Mouse (Mus musculus) right cerebral cortex, postnatal 14 days (tissue): Measurements from ENCODE around the gene P2rx4.
A peak's percentile ranks its signal among the peaks of the same experiment; 100 is the strongest.
"Not testable (repeated sequence)": the region's sequence is repeated elsewhere in the genome, so short reads cannot be mapped to it uniquely, and the experiment has no call there.

Experiments used
- DNase-seq: peaks from one replicate; pipeline ENCODE4 v3.0.0; 2022

P2rx4 gene

DNA sequence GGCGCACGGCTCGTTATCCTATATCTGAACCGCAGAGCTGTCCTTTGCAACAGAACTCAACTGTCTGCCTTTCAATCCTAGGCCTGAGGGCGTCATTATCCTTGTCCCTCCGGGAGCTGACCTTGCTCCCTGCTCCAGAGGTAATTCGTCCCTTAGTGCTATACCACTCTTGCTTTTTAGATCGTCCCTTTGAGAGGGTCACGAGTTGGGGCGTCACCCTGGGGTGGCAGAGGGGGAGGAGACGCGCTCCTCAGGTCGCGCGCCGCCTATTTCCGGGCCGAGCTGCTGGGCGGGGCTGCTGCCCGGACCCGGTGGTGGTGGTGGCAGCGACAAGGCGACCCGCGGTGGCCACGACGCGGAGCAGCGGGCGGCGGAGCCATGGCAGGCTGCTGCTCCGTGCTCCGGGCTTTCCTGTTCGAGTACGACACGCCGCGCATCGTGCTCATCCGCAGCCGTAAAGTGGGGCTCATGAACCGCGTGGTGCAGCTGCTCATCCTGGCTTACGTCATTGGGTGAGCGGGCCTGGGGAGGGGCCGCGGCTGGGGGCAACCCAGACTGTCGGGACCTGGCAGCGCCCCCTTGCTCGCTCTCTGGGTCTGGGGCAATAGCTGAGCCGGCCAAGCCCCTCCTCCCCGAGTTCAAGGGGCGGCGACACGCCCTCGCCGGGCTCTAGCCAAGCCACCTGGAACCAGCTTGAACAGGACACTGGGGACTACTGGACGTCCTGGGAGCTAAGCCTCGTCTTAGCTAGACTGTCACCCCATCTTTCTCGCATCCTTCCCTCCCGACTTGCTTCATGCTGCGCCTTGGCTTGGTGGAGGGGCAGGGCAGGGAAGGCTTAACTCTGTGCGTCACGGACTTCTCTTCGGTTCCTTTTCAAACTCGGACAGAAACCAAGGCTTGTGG lies at the start of gene P2rx4:
P2rx4 (plus strand) TSS at position 269 of the 906 bp plus-strand sequence.
- peak; percentile 83 for DNase-seq

DNA sequence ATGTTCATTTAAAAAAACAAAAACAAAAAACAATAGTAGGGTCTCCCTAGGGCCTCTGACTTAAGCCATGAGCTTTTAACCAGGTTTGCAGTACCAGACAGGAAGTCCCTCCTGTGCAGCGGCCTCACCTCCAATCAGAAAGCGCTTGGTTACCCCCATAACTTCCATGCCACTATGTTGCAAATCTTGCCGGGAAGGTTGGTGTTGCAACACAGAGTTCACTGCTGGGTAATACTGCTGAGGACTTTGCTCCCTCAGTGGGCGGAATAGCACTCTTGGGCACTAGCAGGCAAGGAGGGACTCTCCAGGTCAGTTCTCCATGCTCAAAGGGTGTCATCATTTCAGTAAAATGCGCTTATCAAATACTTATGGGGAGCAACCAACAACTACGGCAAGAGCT lies 44.8 kb upstream of the P2rx4 start:
- no peak for DNase-seq

DNA sequence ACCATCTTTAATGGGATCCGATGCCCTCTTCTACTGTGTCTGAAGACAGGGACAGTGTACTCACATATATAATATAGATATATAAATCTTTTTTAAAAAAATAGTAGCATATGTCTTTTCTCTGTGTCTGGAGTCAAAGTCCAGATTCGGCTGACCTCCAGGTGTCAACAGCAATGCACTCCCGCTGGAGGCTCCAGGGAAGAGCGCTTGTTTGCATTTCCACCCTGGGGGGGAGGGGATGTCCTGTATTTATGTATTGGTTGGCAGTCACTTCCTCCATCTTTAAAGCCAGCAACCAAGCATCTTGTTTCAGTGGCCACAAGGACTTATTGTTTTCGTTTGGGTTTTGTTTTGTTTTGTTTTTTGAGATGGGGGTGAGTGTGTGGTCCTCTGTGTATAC lies 42.3 kb upstream of the P2rx4 start:
- no peak for DNase-seq

DNA sequence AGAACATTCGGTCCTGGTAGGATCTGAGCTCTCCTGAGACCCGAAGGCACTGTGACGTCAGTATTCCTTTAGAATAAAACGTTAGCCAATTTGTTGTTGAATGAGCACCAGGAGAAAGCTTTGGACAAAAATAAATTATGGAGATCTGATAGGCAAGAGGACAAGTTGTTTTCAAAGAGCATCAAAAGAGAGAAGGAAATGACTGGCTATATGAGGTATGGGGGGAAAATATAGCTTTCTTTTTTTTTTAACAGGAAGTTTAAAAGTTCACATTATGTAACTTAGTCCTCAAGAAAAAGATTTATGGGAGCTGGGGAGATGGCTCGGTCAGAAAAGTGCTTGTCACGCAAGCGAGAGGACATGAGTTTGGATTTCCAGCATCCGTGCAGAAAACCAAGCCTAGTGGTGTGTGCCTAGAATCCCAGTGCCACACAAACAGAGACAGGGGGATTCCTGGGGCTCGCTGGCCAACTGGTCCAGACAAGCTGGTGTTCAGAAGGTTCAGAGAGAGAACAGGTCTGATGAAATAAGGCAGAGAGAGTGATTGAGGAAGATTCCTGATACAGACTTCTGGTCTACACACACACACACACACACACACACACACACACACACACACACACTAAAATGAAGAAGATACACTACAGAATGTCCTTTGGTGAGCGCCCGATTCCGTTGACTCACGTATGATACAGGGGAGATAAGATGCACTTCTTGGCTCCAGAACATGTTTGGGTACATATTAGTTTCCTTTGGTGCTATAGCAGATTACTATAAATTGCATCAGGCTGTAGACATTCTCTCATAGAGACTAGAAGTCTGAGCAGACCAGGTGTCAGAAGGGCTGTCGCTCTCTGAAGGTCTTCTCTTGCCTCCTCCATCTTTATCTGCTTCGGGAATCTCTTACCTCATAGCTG lies 38.1 kb upstream of the P2rx4 start:
- no peak for DNase-seq

DNA sequence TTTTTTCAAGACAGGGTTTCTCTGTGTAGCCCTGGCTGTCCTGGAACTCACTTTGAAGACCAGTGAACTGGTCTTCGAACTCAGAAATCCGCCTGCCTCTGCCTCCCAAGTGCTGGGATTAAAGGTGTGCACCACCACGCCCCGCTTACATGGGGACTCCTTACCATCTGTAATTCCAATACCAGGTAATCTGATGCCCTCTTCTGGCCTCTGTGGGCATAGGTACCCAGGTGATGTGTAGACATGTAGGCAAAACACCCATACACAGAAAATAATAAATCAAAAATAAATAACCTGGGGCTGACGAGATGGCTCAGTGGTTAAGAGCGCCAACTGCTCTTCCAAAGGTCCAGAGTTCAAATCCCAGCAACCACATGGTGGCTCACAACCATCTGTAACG lies 35.7 kb upstream of the P2rx4 start:
- not testable (repeated sequence) for DNase-seq

GRCm38 (mm10) chr5:122672298-122672697 lies 35.0 kb upstream of the P2rx4 start:
- DNase-seq: no peak

DNA sequence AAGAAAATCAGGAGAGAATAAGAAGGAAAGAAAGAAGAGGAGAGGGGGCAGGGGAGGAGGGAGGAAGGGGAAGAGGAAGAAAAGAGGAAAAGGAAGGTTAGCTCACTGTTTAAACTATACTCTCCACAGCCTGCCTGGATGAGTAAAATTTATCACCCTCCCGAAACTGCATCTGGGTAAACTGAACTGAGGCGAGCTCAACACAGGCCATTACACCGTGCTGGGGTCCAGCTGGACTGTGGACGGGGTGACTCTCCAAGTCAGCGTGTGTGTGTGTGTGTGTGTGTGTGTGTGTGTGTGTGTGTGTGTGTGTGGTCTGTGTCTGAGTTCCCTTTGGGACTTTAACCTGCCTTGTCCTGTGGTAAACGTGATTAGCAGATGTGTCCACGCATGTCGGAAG lies 31.3 kb upstream of the P2rx4 start:
- DNase-seq: no peak

DNA sequence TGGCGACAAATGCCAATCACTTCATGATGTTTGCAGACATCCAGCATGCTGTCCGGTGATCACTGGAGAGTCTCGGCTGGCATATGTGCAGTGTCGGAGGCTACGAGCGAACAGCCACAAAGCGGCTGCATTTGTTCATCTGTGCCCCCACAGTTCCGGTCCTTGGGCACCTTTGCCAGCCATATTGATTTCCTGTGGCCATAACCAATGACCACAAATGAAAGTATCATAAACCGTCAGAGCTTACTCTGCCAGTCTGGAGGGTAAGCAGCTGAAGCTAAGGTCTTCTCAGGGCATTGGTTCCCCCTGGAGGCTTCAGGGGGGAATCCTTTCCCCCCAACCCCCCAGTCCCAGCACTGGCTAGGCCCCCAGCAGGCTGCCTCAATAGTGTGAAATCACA lies 29.4 kb upstream of the P2rx4 start:
- no peak for DNase-seq

DNA sequence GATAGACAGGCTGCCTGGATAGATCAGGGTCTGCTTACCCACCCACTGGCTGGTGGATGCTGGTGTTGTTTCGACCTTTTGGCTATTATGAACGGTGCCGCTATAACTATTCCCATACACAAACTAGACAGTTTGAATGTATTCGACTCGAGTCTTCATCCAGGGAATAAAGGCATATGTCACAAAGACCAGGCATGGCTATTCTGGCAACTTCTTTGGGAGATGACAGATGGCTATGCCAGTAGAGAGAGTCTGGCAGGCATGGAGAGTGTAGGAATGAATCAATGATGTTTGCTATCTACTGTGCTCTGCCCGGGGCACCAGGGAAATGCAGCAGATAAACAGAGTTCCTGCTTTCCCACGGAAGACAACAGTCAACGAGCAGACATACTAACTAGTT lies 27.5 kb upstream of the P2rx4 start:
- no peak for DNase-seq

- no peak for DNase-seq
Observed at GRCm38 (mm10) chr5:122681276-122681675, 26.1 kb upstream of the P2rx4 start.

GRCm38 (mm10) chr5:122683926-122684325 lies 23.4 kb upstream of the P2rx4 start:
- no peak for DNase-seq

GRCm38 (mm10) chr5:122687391-122687790 lies 20.0 kb upstream of the P2rx4 start:
- DNase-seq: no peak

DNA sequence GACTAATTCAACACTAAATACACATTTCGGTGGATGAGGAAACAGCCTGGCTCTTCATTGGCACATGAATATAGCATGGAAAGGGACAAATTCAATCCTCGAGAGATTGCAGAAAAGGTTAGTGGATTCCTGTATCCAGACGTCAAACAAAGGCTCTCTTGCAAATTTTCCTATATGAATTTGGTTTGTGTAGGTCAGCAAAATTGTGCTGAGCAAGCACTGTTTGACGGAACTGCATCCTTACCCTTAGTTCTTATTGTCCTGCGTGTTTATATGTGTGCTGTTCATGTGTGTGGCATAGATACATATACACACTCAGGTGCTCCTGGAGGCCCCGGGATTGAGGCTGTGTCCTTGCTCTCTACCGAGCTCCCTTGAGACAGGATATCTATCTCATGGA lies 18.2 kb upstream of the P2rx4 start:
- DNase-seq: no peak

DNA sequence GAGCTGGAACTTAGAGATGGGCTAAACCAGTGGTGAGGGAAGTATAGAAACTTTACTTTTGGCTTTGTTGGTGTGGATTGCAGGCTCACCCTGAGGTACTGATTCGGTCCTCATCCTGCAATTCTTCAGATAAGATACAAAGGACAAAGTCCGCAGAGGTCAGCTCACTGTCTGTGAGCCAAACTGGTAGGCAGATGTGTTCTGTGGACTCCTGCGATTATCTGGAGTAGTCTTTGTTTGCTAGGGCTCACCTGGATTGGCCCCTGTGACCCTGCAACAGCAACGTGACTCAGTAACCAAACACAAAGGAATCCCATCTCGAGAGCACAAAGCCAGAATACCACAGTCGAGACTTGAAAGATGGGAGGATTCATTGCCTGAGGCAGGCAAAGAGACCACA lies 16.9 kb upstream of the P2rx4 start:
- no peak for DNase-seq

- DNase-seq: no peak
Observed at GRCm38 (mm10) chr5:122693431-122694207, 13.7 kb upstream of the P2rx4 start.

DNA sequence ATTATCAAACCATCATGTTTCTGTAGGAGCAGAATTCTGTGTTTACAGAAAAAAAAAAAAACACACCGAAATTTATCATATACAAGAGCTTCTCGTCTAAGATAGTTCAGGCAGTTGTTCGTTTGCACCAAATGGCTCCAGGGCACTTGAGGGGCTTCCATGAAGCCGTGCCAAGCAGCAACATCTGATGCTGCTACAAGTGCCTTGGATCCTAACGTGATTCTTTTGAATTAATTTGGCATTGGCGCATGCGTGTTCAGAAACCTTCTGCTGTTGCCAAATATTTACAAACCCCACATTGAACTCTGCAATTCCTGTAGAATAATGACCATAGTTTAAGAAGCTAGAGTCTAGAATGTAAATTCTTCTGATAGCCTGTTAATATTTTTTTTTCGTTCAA lies 11.8 kb upstream of the P2rx4 start:
- no peak for DNase-seq

DNA sequence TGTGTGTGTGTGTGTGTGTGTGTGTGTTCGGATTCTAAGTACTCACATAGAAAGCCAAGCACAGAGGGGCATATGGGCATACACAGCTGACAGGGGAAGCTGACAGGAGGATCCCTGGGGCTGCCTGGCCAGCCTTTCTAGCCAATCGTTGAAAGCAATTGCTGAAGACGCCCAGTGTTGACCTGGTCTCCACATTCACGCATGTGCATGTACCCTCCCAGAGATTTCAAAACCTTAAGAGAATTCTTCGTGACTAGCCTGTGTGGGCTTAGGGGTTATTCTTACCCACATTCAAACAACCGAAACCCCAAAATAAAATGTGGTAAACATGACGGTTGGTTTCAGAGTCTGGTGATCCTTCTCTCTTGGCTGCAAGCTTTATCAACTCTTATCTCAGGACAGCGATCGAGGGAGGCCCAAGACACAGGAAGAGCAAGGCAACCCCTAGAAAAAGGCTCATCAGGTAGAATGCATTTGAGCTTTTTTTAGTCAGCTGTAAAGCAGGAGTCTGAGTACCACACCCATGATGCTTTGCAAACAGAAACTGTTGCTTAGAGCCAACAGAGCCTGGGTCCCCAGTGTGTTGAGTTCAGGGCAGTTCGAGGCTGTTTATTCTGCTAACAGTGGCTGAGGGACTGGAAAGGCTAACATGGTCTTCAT lies 9.2 kb upstream of the P2rx4 start:
- no peak for DNase-seq

- DNase-seq: no peak
Observed at GRCm38 (mm10) chr5:122698701-122699060, 8.7 kb upstream of the P2rx4 start.

DNA sequence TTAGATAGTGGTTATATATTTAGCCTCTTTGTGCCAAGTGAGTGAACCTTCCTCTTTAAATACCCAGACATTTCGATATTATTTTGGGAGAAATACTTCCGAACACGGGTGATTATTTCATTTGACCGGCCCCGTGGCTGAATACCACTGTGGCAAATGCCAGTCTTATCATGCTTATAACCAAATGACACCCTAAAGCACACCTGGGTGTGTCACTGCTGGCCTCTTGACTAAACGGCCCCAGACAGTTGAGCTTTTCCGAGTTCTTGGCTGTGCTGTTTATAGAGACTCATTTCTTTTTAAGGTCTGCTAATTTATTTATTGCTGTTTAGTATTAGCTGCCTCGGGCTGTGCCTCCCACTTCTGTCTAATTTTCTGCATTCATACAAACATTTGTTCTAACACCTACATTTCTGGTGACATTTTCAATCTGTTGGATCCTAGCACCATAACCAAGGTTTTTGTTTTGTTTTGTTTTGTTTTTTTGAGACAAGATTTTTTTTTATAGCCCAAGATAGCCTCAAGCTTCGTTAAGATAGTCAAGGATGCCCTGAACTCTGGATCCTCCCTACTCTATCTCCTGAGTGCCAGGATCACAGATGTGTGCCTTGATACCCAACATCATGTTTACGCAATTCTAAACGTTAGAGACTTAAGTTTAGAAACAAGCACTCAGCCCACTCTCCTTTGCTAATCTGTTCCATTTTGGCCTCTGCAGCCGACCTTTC lies 7.1 kb upstream of the P2rx4 start:
- DNase-seq: no peak

- DNase-seq: no peak
Observed at GRCm38 (mm10) chr5:122700837-122701212, 6.5 kb upstream of the P2rx4 start.

DNA sequence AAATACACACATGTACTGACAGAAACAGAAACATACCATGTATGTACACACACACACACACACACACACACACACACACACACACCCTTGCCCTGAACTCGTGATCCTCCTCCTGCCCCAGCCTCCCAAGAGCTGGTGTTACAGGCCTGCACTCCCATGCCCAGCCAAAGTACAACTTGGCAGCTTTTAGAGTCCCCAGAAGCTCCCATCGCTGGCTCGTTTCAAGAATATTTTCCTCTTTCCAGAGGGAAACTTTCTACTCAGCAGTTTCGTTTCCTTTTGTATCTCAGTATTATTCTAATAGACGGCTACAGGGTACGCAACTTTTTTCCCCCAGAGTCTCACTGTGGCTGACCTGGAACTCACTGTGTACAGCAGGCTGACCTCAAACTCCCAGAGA lies 5.2 kb upstream of the P2rx4 start:
- no peak for DNase-seq

GRCm38 (mm10) chr5:122703574-122703973 lies 3.8 kb upstream of the P2rx4 start:
- DNase-seq: no peak
